Mouse (Mus musculus): ENCODE results near the gene Dmd. TPM values are rescaled to one million over a fixed set of nuclear protein-coding genes. Genes with fewer than 3 reads are reported as not detected.

Gene Dmd
- polyA plus RNA-seq, 1 experiment from 2014 or later: 22.8 TPM

- Histone ChIP-seq H3K27ac (no peak overlapping the region), H3K9ac (no peak overlapping the region), H3K36me3 (replicated peaks) (no peaks in the 10 kb centered on the region), H3K9me3 (no peaks in the 10 kb centered on the region), H3K27me3 (no peaks in the 10 kb centered on the region; the same call in 1 of the 2 replicates), H3K4me2 (no peak overlapping the region), H3K4me3 (replicated peaks) (no peak overlapping the region), H3K4me1 (no peaks in the 10 kb centered on the region)
- ATAC-seq (ENCODE audit: low FRiP score): no peak
Observed at GRCm38 (mm10) chrX:85226883-85227282, 2278.2 kb downstream of the Dmd start.

DNA sequence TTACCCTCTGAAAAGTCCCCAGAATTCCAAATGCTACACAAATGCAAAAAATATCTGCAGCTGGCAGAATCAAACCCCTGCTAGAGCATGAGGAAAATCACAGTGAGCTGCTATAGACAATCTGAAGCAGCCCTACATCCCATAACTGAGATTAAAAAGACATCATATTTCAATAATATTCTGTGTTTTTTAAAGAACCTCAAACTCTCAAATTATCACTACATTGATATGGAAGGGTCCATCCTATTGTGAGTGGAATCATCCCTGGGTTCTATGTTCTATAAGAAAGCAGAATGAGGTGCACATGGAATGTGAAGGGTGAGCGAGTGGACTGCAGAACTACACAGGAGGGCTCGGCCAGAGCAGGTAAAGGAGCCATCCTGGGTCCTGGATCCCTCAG lies 2300.7 kb downstream of the Dmd start, which contains the start of gene Fthl17a:
TSS of gene Fthl17a (plus strand) at position 301 of the 400 bp plus-strand sequence.
- Histone ChIP-seq H3K27me3 (0 out of 2 replicates have a peak, but pooled peaks cover 2% of the 10 kb centered on the region), H3K27ac (no peak within 1 kb of the TSS), H3K36me3 (replicated peaks) (no peaks in the 10 kb centered on the region), H3K9ac (no peak within 1 kb of the TSS), H3K4me2 (no peak within 1 kb of the TSS), H3K4me1 (no peaks in the 10 kb centered on the region), H3K4me3 (replicated peaks) (no peak within 1 kb of the TSS), H3K9me3 (no peaks in the 10 kb centered on the region)
- no peak for ATAC-seq (ENCODE audit: low FRiP score)
- 86% methylated on average over 2 of the region's 2 CpGs for WGBS
